ENCODE assay signal across 8 mouse cellular contexts in the genomic region with DNA sequence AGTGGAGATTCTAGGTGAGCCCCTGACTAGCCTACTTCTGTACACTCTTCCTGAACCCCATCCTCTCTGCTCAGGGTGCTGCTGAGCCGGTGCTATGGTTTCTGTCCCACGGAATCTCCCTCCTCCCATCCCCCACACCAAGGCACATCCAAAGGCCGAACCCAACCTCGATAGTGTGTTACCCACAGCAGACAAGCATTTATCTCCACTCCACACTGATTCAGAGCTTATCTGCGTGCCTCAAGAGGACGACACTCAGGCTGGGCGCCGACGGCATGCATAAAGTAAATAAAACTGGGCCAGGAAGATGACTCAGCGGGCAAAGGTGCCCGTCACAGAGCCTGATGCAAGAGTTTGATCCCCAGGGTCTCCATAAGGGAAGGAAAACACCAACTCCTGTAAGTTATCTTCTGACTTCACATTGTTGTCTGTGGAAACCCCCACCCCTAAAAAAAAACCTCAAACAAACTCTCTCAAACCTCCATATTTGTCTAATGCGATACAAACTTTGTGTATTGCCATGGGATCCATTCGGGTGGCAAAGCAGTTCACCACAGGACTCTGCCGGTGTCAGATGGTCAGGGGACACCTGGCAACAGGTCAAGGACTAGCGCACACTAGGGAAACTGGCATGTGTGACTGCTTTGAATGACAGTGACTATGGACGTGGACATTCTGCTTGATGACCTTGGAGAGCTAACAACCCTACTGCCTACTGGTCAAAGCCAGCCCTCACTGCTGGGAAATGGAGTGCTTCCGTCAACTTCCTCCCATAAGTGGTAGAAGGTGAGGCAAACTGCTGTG. TPM values are rescaled to one million over a fixed set of nuclear protein-coding genes. Genes with fewer than 3 reads are reported as not detected.
DNase-seq lines count a peak whose midpoint lies in the region; ATAC-seq and TF ChIP-seq lines count a peak whose summit lies in the region.

No protein-coding gene starts in this region.

- H3K4me1 ChIP-seq in embryonic facial prominence, embryonic 14.5 days (ENCODE audit: control insufficient read depth, insufficient read depth, low read length): no peaks in the 10 kb centered on the region
- H3K4me1 ChIP-seq in embryonic facial prominence, embryonic 10.5 days: no peaks in the 10 kb centered on the region
- H3K4me1 ChIP-seq in bone marrow, adult 2 months (ENCODE audit: control insufficient read depth, insufficient read depth, low read length): peaks cover 5% of the 10 kb centered on the region
- peaks cover 18% of the 10 kb centered on the region; the same call in 1 of the 2 replicates for H3K4me1 ChIP-seq in small intestine, adult 2 months (ENCODE audit: control insufficient read depth, insufficient read depth, insufficient read length, low read length)

- no peak for TF ChIP-seq POLR2A in bone marrow, adult 2 months (IDR thresholded peaks at IDR 0.05; ENCODE audit: borderline replicate concordance, control insufficient read depth, low read depth, low read length)
- TF ChIP-seq POLR2A in small intestine, adult 2 months (IDR thresholded peaks at IDR 0.05; ENCODE audit: low read depth, low read length): no peak

- WGBS in embryonic facial prominence, embryonic 14.5 days: 81% methylated on average over 17 of the region's 17 CpGs
- WGBS in embryonic facial prominence, embryonic 10.5 days: 90% methylated on average over 17 of the region's 17 CpGs
- 51% methylated on average over 17 of the region's 17 CpGs for WGBS in bone marrow, adult 2 months
- 33% methylated on average over 17 of the region's 17 CpGs for WGBS in small intestine, adult 2 months

- H3K27ac ChIP-seq in embryonic facial prominence, embryonic 14.5 days (replicated peaks; ENCODE audit: low read depth, low read length): no peak overlapping the region
- H3K27ac ChIP-seq in embryonic facial prominence, embryonic 10.5 days (replicated peaks): no peak overlapping the region
- H3K27ac ChIP-seq in bone marrow, adult 2 months (ENCODE audit: control insufficient read depth, insufficient read depth, low read depth, low read length, poor library complexity): peak overlapping the region; percentile 54
- H3K27ac ChIP-seq in small intestine, adult 2 months (ENCODE audit: insufficient read depth, low read depth, low read length): peak overlapping the region; percentile 86
- H3K27ac ChIP-seq in layer of hippocampus, adult 2 months: no peak overlapping the region

- no peak for DNase-seq in embryonic facial prominence, embryonic 14.5 days (ENCODE audit: low spot score)
- no peak for DNase-seq in embryonic facial prominence, embryonic 10.5 days (ENCODE audit: low spot score)
- peak; percentile 67 to 77 for DNase-seq in heart, postnatal 10 days
- no peak for DNase-seq in frontal cortex, postnatal 14 days (ENCODE audit: low spot score in 2 of 2)
- no peak for DNase-seq in layer of hippocampus, adult 2 months (ENCODE audit: low spot score in 2 of 2)
- no peak for DNase-seq in cerebellum, postnatal 36 days

- H3K36me3 ChIP-seq in embryonic facial prominence, embryonic 14.5 days (ENCODE audit: control insufficient read depth, insufficient read depth, low read length): peaks cover 89% of the 10 kb centered on the region
- H3K36me3 ChIP-seq in embryonic facial prominence, embryonic 10.5 days (replicated peaks): peaks cover 91% of the 10 kb centered on the region
- peaks cover 71% of the 10 kb centered on the region for H3K36me3 ChIP-seq in small intestine, adult 2 months (ENCODE audit: control insufficient read depth, insufficient read depth, low read length)

- H3K4me2 ChIP-seq in embryonic facial prominence, embryonic 14.5 days (ENCODE audit: low read depth, low read length): no peak overlapping the region

- no peaks in the 10 kb centered on the region for H3K27me3 ChIP-seq in embryonic facial prominence, embryonic 14.5 days (replicated peaks; ENCODE audit: control insufficient read depth, insufficient read depth, low read length)
- H3K27me3 ChIP-seq in embryonic facial prominence, embryonic 10.5 days (replicated peaks; ENCODE audit: low read depth, poor library complexity, severe bottlenecking): no peaks in the 10 kb centered on the region
- H3K27me3 ChIP-seq in small intestine, adult 2 months (ENCODE audit: control insufficient read depth, insufficient read depth, low read length): no peaks in the 10 kb centered on the region

- H3K4me3 ChIP-seq in embryonic facial prominence, embryonic 14.5 days (ENCODE audit: low read depth, low read length): no peak overlapping the region
- H3K4me3 ChIP-seq in embryonic facial prominence, embryonic 10.5 days: no peak overlapping the region
- H3K4me3 ChIP-seq in bone marrow, adult 2 months (replicated peaks; ENCODE audit: control insufficient read depth, low read depth, low read length): peak overlapping the region; percentile 5
- no peak overlapping the region for H3K4me3 ChIP-seq in small intestine, adult 2 months (ENCODE audit: low read depth, low read length)
- H3K4me3 ChIP-seq in layer of hippocampus, adult 2 months: no peak overlapping the region

- 0 out of 2 replicates have a peak, but pooled peaks have one; percentile 7 for ATAC-seq in embryonic facial prominence, embryonic 14.5 days (ENCODE audit: low read depth)

- no peaks in the 10 kb centered on the region for H3K9me3 ChIP-seq in embryonic facial prominence, embryonic 14.5 days (ENCODE audit: control insufficient read depth, low read length)
- no peaks in the 10 kb centered on the region for H3K9me3 ChIP-seq in embryonic facial prominence, embryonic 10.5 days

- intact Hi-C loops in heart, postnatal 10 days (cut with DNase I): no loop called here

- no peak for TF ChIP-seq CTCF in bone marrow, adult 2 months (IDR thresholded peaks at IDR 0.05; ENCODE audit: control insufficient read depth, insufficient read depth, low read length)
- TF ChIP-seq CTCF in small intestine, adult 2 months (IDR thresholded peaks at IDR 0.05; ENCODE audit: extremely low read depth, insufficient read length, insufficient replicate concordance, low read depth, low read length): no peak
- no peak for TF ChIP-seq CTCF in layer of hippocampus, adult 2 months (conservative IDR thresholded peaks at IDR 0.05)

- no peak overlapping the region for H3K9ac ChIP-seq in embryonic facial prominence, embryonic 14.5 days (ENCODE audit: low read depth, low read length)

RNA-seq across cellular contexts. Expression of a gene that starts 24.1 kb away (rescaled TPM):
- 985 and 1,264 TPM in 2 replicates for polyA plus RNA-seq in embryonic facial prominence, embryonic 14.5 days (2014; fragmentation: Nextera tagmentation; extraction: Ambion mirVana)
- 331 and 369 TPM in 2 replicates for polyA plus RNA-seq in embryonic facial prominence, embryonic 10.5 days (2016; fragmentation: Nextera tagmentation; extraction: Ambion mirVana)
- polyA plus RNA-seq in bone marrow, adult 2 months (2011; ENCODE audit: insufficient read depth, insufficient read length, low replicate concordance, missing spikeins): 167 and 282 TPM in 2 replicates
- 1,000 to 10,000 TPM; 9,258 to 9,439 TPM for total RNA-seq in heart, postnatal 10 days (2021)
- polyA plus RNA-seq in small intestine, adult 2 months (2012; rRNA removed): 146 and 242 TPM in 2 replicates
- total RNA-seq in layer of hippocampus, adult 2 months (2021): 100 to 1,000 TPM; 213 to 215 TPM

RNA-seq across cellular contexts. Expression of a gene that starts 49.8 kb away (rescaled TPM):
- polyA plus RNA-seq in embryonic facial prominence, embryonic 14.5 days (2014; fragmentation: Nextera tagmentation; extraction: Ambion mirVana): 8.9 and 9.8 TPM in 2 replicates
- polyA plus RNA-seq in embryonic facial prominence, embryonic 10.5 days (2016; fragmentation: Nextera tagmentation; extraction: Ambion mirVana): 9.0 and 9.8 TPM in 2 replicates
- 8.1 and 8.6 TPM in 2 replicates for polyA plus RNA-seq in bone marrow, adult 2 months (2011; ENCODE audit: insufficient read depth, insufficient read length, low replicate concordance, missing spikeins)
- 10 to 100 TPM; 22.2 to 23.7 TPM for total RNA-seq in heart, postnatal 10 days (2021)
- 16.3 and 26.8 TPM in 2 replicates for polyA plus RNA-seq in small intestine, adult 2 months (2012; rRNA removed)
- total RNA-seq in layer of hippocampus, adult 2 months (2021): 10 to 100 TPM; 13.0 to 14.7 TPM

Comparison
In these comparisons a context has a peak if more than half of its experiments do, and no peak if none do; other contexts are left out.
1. DNase-seq: peak in heart, postnatal 10 days (2 of 2); none in embryonic facial prominence, embryonic 14.5 days (single experiment), embryonic facial prominence, embryonic 10.5 days (single experiment), frontal cortex, postnatal 14 days (0 of 2), layer of hippocampus, adult 2 months (0 of 2) and cerebellum, postnatal 36 days (0 of 2).
2. H3K27ac ChIP-seq: peak in bone marrow, adult 2 months (single experiment) and small intestine, adult 2 months (single experiment); none in embryonic facial prominence, embryonic 14.5 days (single experiment), embryonic facial prominence, embryonic 10.5 days (single experiment) and layer of hippocampus, adult 2 months (single experiment).